Mouse (Mus musculus): ENCODE results near the gene Zfp57.

- TF ChIP-seq CTCF (IDR thresholded peaks at IDR 0.05; ENCODE audit: control insufficient read depth, insufficient read depth, insufficient read length) = no peak
- no peak for TF ChIP-seq MYOD1 (IDR thresholded peaks at IDR 0.05; ENCODE audit: control insufficient read depth, insufficient read length, low read depth)
- TF ChIP-seq MAX (IDR thresholded peaks at IDR 0.05) = no peak
- TF ChIP-seq FOSL1 (IDR thresholded peaks at IDR 0.05; ENCODE audit: insufficient read depth, low read length, poor library complexity, severe bottlenecking) = no peak
These were observed 21.9 kb downstream of the Zfp57 start, which contains the start of gene Mog for GRCm38 (mm10) chr17:37022628-37023576.

All from C2C12 (cell line).